Mouse (Mus musculus) right cerebral cortex, postnatal 10 days (tissue): ENCODE data around the gene Lrrc8b.

ENCODE experiments used
- DNase-seq, 2 experiments: peaks; one replicate each; pipeline ENCODE4 v3.0.0; 2021; ENCODE audit warnings: low spot score in 2 of 2

The Lrrc8b gene

GRCm38 (mm10) chr5:105425587-105425986, 10.0 kb downstream of the Lrrc8b start:
- DNase-seq = no peak

- DNase-seq = no peak
Observed at GRCm38 (mm10) chr5:105427326-105427725, 11.8 kb downstream of the Lrrc8b start.

GRCm38 (mm10) chr5:105428265-105428974, 12.8 kb downstream of the Lrrc8b start:
- peak in 1 of 2 experiments; percentile 55 for DNase-seq

GRCm38 (mm10) chr5:105430148-105430547, 14.6 kb downstream of the Lrrc8b start:
- no peak for DNase-seq

- no peak for DNase-seq
Observed at GRCm38 (mm10) chr5:105439608-105440007, 24.0 kb downstream of the Lrrc8b start.

- no peak for DNase-seq
Observed at GRCm38 (mm10) chr5:105440992-105441535, 25.5 kb downstream of the Lrrc8b start.

- no peak for DNase-seq
Observed at GRCm38 (mm10) chr5:105442212-105443000, 26.8 kb downstream of the Lrrc8b start.

GRCm38 (mm10) chr5:105443057-105443815, 27.7 kb downstream of the Lrrc8b start:
- no peak for DNase-seq

GRCm38 (mm10) chr5:105445686-105446085, 30.1 kb downstream of the Lrrc8b start:
- no peak for DNase-seq

- DNase-seq = no peak
Observed at GRCm38 (mm10) chr5:105454105-105454504, 38.5 kb downstream of the Lrrc8b start.

GRCm38 (mm10) chr5:105459077-105459476, 43.5 kb downstream of the Lrrc8b start:
- no peak for DNase-seq

GRCm38 (mm10) chr5:105460551-105460950, 45.0 kb downstream of the Lrrc8b start:
- DNase-seq = no peak

- no peak for DNase-seq
Observed at GRCm38 (mm10) chr5:105461076-105461475, 45.5 kb downstream of the Lrrc8b start.

- no peak for DNase-seq
Observed at GRCm38 (mm10) chr5:105464671-105465070, 49.1 kb downstream of the Lrrc8b start.

GRCm38 (mm10) chr5:105465550-105465949, 50.0 kb downstream of the Lrrc8b start:
- no peak for DNase-seq

GRCm38 (mm10) chr5:105466471-105466902, 50.9 kb downstream of the Lrrc8b start:
- peak; percentile 47 to 71 for DNase-seq

GRCm38 (mm10) chr5:105467271-105467670, 51.7 kb downstream of the Lrrc8b start:
- DNase-seq = peak; percentile 63 to 81

- no peak for DNase-seq
Observed at GRCm38 (mm10) chr5:105472983-105473705, 57.6 kb downstream of the Lrrc8b start.

GRCm38 (mm10) chr5:105477527-105477926, 62.0 kb downstream of the Lrrc8b start:
- DNase-seq = no peak

- DNase-seq = no peak
Observed at GRCm38 (mm10) chr5:105479673-105480072, 64.1 kb downstream of the Lrrc8b start.

GRCm38 (mm10) chr5:105480561-105480960, 65.0 kb downstream of the Lrrc8b start:
- DNase-seq = no peak
